Mouse (Mus musculus): ENCODE data around the gene Olfr891.
"Not testable (repeated sequence)": the region's sequence is repeated elsewhere in the genome, so short reads cannot be mapped to it uniquely, and the experiment has no call there.

GRCm38 (mm10) chr9:38168341-38168740 is 12.3 kb downstream of the Olfr891 start:
- not testable (repeated sequence) for TF ChIP-seq CTCF (IDR thresholded peaks at IDR 0.05; ENCODE audit: control insufficient read depth, insufficient read depth, low read length); POLR2A (IDR thresholded peaks at IDR 0.05; ENCODE audit: borderline replicate concordance, control insufficient read depth, low read depth, low read length)
